Mouse (Mus musculus) lung, adult 2 months (tissue): ENCODE results near the gene Otp. TPM values are rescaled to one million over a fixed set of nuclear protein-coding genes. Genes with fewer than 3 reads are reported as not detected.

Experiments used
- DNase-seq: peaks from one replicate; pipeline ENCODE4 v3.0.0; 2022
- H3K4me1 ChIP-seq: fragments of 200-500 bp; 2 replicates; pipeline ENCODE4 v1.6.1; 2011; ENCODE audit warnings: low read length; ENCODE audit not compliant: control insufficient read depth, insufficient read depth
- H3K4me3 ChIP-seq: fragments of 200-500 bp; replicated peaks from 2 replicates; pipeline ENCODE3; 2011; ENCODE audit warnings: low read depth, mild to moderate bottlenecking, control low read depth, low read length; ENCODE audit errors: extremely low read depth
- CTCF ChIP-seq: fragments of 200-500 bp; IDR thresholded peaks from 2 replicates; pipeline ENCODE4 v1.5.1; 2011; ENCODE audit warnings: mild to moderate bottlenecking, low read length, control low read depth; ENCODE audit not compliant: insufficient read depth
- POLR2A ChIP-seq: fragments of 200-500 bp; IDR thresholded peaks from 2 replicates; pipeline ENCODE4 v1.6.1; 2011; ENCODE audit warnings: low read depth, mild to moderate bottlenecking, control low read depth, low read length, borderline replicate concordance; ENCODE audit errors: extremely low read depth
- WGBS: fragments of 180-500 bp; shearing (Covaris S2); methylation state at CpG from one replicate; pipeline ENCODE4 v1.1.7; 2018; 5-methylcytosine and 5-hydroxymethylcytosine counted together
- polyA plus RNA-seq: library from polyadenylated mRNA; depleted of rRNA; stranded (reverse); fragments of >200 nt; gene quantifications from 2 replicates; pipeline ENCODE4 v1.2.3, GENCODE M21; 2012; rRNA removed

Gene Otp
- polyA plus RNA-seq: not detected in 2 replicates

- 7% methylated on average over 30 of the region's 30 CpGs for WGBS
- H3K4me1 ChIP-seq: no peaks in the 10 kb centered on the region
- no peak for DNase-seq
- TF ChIP-seq POLR2A: no peak
- no peak for TF ChIP-seq CTCF
- no peak within 1 kb of the TSS for H3K4me3 ChIP-seq
Observed at GRCm38 (mm10) chr13:94875396-94875880, at the start of gene Otp. Gene Otp, plus strand, starts transcription at chr13:94875602.

DNA sequence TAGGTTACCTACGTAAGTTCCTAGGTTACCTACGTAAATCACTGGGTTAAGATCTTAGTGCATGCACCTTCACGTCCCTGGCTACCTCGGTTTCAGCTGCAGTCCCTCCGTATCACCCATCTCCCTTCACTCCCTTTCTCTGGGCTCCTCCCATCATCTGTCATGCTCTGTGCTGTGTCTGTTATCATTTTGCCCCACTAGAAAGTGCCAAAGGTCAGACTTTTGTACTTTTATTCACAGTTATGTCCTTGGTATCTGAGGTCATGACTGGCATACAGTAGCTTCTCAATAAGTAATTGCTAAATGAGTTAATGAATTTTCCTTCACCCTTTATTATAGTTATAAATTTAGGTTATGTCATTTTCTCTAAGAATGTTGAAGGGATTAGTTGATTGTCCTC is 49.0 kb upstream of the Otp start:
- 92% methylated on average over 5 of the region's 5 CpGs for WGBS
- TF ChIP-seq POLR2A: no peak

DNA sequence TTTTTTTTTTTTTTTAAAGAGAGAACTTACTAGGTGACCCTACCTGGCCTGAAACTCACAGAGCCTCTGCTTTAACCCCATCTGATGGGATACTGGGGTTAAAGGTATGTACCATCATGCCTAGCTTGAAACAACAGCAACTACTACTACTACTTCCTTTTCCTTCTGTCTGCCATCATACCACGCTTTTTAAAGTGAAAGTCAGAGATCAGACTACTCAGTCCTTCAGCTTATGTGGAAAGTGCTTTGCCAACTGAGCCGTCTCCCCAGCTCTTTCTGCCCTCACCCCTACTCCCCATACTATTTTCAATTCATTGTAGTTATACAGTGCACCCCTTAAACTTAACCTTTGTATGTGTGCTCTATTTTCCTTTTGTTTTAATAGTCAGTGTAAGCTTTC is 48.4 kb upstream of the Otp start:
- WGBS: 76% methylated on average over 2 of the region's 2 CpGs

More for the DNA sequence above, 49.0 kb upstream of the Otp start:
- DNase-seq: no peak
- H3K4me1 ChIP-seq: peaks cover 5% of the 10 kb centered on the region
- H3K4me3 ChIP-seq: no peak overlapping the region

GRCm38 (mm10) chr13:94827847-94828246 is 47.6 kb upstream of the Otp start:
- Histone ChIP-seq H3K4me1 (peaks cover 5% of the 10 kb centered on the region), H3K4me3 (no peak overlapping the region)
- DNase-seq: no peak
- 39% methylated on average over 2 of the region's 2 CpGs for WGBS
- no peak for TF ChIP-seq CTCF
- no peak for TF ChIP-seq POLR2A

More for the DNA sequence above, 48.4 kb upstream of the Otp start:
- TF ChIP-seq CTCF (no peak), POLR2A (no peak)
- no peak for DNase-seq
- Histone ChIP-seq H3K4me1 (peaks cover 5% of the 10 kb centered on the region), H3K4me3 (no peak overlapping the region)

- 59% methylated on average over 5 of the region's 5 CpGs for WGBS
- DNase-seq: no peak
Observed at GRCm38 (mm10) chr13:94838047-94838720, 37.2 kb upstream of the Otp start.

GRCm38 (mm10) chr13:94838756-94839337 is 36.6 kb upstream of the Otp start:
- no peaks in the 10 kb centered on the region for H3K4me1 ChIP-seq
- no peak overlapping the region for H3K4me3 ChIP-seq
- TF ChIP-seq CTCF: no peak
- no peak for TF ChIP-seq POLR2A
- no peak for DNase-seq
- 86% methylated on average over 8 of the region's 8 CpGs for WGBS

More at GRCm38 (mm10) chr13:94838047-94838720, 37.2 kb upstream of the Otp start:
- TF ChIP-seq CTCF (no peak), POLR2A (no peak)
- Histone ChIP-seq H3K4me3 (no peak overlapping the region), H3K4me1 (no peaks in the 10 kb centered on the region)

GRCm38 (mm10) chr13:94843236-94843635 is 32.2 kb upstream of the Otp start:
- Histone ChIP-seq H3K4me3 (no peak overlapping the region), H3K4me1 (no peaks in the 10 kb centered on the region)
- TF ChIP-seq POLR2A (no peak), CTCF (no peak)
- DNase-seq: no peak
- 87% methylated on average over 5 of the region's 5 CpGs for WGBS

DNA sequence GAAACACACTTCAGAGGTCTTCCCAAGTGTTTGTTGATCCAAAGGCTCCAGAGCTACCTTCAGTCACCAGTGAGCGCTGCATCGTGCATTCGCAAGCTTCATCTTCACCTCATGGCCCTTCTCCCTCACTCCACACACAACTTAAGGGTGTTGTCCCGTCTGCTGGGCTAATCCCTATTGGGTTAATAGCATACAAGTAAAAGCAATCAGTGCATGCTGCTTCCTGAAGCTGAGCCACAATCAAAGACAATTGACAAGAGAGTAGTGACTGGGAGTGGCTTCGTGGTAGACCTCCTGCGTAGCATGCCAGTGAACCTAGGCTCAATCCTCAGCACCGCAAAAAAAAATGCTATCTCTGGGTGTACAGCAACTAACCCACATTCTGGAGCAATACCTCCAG is 27.5 kb upstream of the Otp start:
- TF ChIP-seq CTCF (no peak), POLR2A (no peak)
- Histone ChIP-seq H3K4me1 (no peaks in the 10 kb centered on the region), H3K4me3 (no peak overlapping the region)
- 55% methylated on average over 7 of the region's 7 CpGs for WGBS
- no peak for DNase-seq

DNA sequence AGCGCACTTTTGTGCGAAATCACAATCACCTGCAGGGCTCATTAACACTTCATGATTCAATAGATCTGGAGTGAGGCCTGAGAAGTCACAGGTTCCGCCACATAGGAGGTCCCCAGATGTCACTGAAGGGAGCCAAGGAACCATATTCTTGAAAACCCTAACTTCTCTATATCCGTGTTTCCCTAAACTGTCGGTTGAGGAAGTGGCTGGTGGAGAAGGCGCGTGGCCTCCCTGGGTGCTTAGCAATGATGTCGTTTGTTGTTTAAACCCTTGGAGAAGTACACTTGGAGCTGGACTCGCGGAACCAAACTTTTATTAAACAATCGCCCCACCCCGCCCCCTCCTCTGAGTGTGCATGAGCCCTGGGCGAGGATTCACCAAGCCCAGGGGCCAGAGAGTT is 26.1 kb upstream of the Otp start:
- WGBS: 42% methylated on average over 13 of the region's 13 CpGs
- DNase-seq: no peak
- Histone ChIP-seq H3K4me1 (no peaks in the 10 kb centered on the region), H3K4me3 (no peak overlapping the region)
- TF ChIP-seq POLR2A: no peak
- no peak for TF ChIP-seq CTCF
